Mouse (Mus musculus) CD4-positive, CD25-positive, alpha-beta regulatory T cell (primary cell): Measurements from ENCODE around the gene Gria2. TPM values are rescaled to one million over a fixed set of nuclear protein-coding genes. Genes with fewer than 3 reads are reported as not detected.

Experiments used
- polyA plus RNA-seq: library from polyadenylated mRNA; unstranded; fragments of 100-300 nt; shearing (Covaris generic); gene quantifications from one replicate; pipeline ENCODE4 v1.2.1, GENCODE M21; 2017

Gene Gria2
- 0.12 TPM for polyA plus RNA-seq

GRCm38 (mm10) chr3:80802596-80803081 is at the start of gene Gria2:
TSS of gene Gria2 (minus strand) at chr3:80802835.

Other genes with a start within 250 kb of the Gria2 start
- not detected for gene Glrb, start 110.8 kb upstream of the Gria2 start, polyA plus RNA-seq
- not detected for gene Pdgfc, start 233.6 kb upstream of the Gria2 start, polyA plus RNA-seq